Mouse (Mus musculus) lung, postnatal 0 days (tissue): ENCODE measurements around the gene Cyp11a1. TPM values are rescaled to one million over a fixed set of nuclear protein-coding genes. Genes with fewer than 3 reads are reported as not detected.

Experiments used
- ATAC-seq: fragments of 200-750 bp; cut with Nextera tagmentation; 2 replicates; pipeline ENCODE4 v1.8.0; 2017; ENCODE audit warnings: moderate library complexity
- DNase-seq: peaks from one replicate; pipeline ENCODE4 v3.0.0-alpha.2; 2016; ENCODE audit warnings: low spot score
- H3K27ac ChIP-seq: fragments of 300-500 bp; sonication (generic); 2 replicates; pipeline ENCODE4 v1.5.1; 2014; ENCODE audit warnings: antibody characterized with exemption, mild to moderate bottlenecking, low read length, mixed read lengths
- H3K27me3 ChIP-seq: fragments of 300-500 bp; sonication (generic); replicated peaks from 2 replicates; pipeline ENCODE4 v1.6.1; 2014; ENCODE audit warnings: low read length, mixed read lengths; ENCODE audit not compliant: insufficient read depth
- H3K36me3 ChIP-seq: fragments of 300-500 bp; sonication (generic); 2 replicates; pipeline ENCODE4 v1.6.1; 2014; ENCODE audit warnings: low read length, mixed read lengths; ENCODE audit not compliant: insufficient read depth
- H3K4me1 ChIP-seq: fragments of 300-500 bp; sonication (generic); 2 replicates; pipeline ENCODE4 v1.6.1; 2014; ENCODE audit warnings: antibody characterized with exemption, low read depth, low read length, mixed read lengths; ENCODE audit not compliant: insufficient read depth
- H3K4me2 ChIP-seq: fragments of 300-500 bp; sonication (generic); replicated peaks from 2 replicates; pipeline ENCODE4 v1.6.1; 2014; ENCODE audit warnings: low read depth, mild to moderate bottlenecking, low read length, moderate library complexity, mixed read lengths
- H3K4me3 ChIP-seq: fragments of 300-500 bp; sonication (generic); 2 replicates; pipeline ENCODE4 v1.5.1; 2014; ENCODE audit warnings: low read depth, low read length
- H3K9ac ChIP-seq: fragments of 300-500 bp; sonication (generic); replicated peaks from 2 replicates; pipeline ENCODE4 v1.6.1; 2014; ENCODE audit warnings: low read depth, mild to moderate bottlenecking
- H3K9me3 ChIP-seq: fragments of 300-500 bp; sonication (generic); 2 replicates; pipeline ENCODE4 v1.6.1; 2016; ENCODE audit warnings: low read length, mixed read lengths
- CTCF ChIP-seq: IDR thresholded peaks from 2 replicates; pipeline ENCODE4 v1.5.1; 2016; ENCODE audit warnings: antibody characterized with exemption, mild to moderate bottlenecking
- EP300 ChIP-seq: IDR thresholded peaks from 2 replicates; pipeline ENCODE4 v1.6.1; 2016; ENCODE audit warnings: antibody characterized with exemption, mild to moderate bottlenecking, control low read depth
- WGBS: fragments of 180-500 bp; shearing (Covaris S2); extraction: QIAGEN DNeasy Blood & Tissue Kit; methylation state at CpG from one replicate; pipeline ENCODE4 v1.1.7; 2014; 5-methylcytosine and 5-hydroxymethylcytosine counted together
- polyA plus RNA-seq: library from polyadenylated mRNA; unstranded; fragments of >200 nt; fragmentation: Nextera tagmentation; extraction: Ambion mirVana; gene quantifications from 2 replicates; pipeline ENCODE4 v1.2.1, GENCODE M21; 2015

Gene Cyp11a1
- polyA plus RNA-seq, 1 experiment from 2014 or later = 1.2 TPM

GRCm38 (mm10) chr9:57992060-57992459 is 14.2 kb upstream of the Cyp11a1 start:
- no peaks in the 10 kb centered on the region for H3K36me3 ChIP-seq
- no peak overlapping the region for H3K9ac ChIP-seq
- H3K27me3 ChIP-seq = no peaks in the 10 kb centered on the region
- no peaks in the 10 kb centered on the region for H3K9me3 ChIP-seq
- DNase-seq = no peak
- no peak overlapping the region for H3K4me3 ChIP-seq
- TF ChIP-seq CTCF (no peak), EP300 (no peak)
- H3K4me2 ChIP-seq = no peak overlapping the region
- no peaks in the 10 kb centered on the region for H3K4me1 ChIP-seq
- no peak overlapping the region for H3K27ac ChIP-seq
- ATAC-seq = no peak
- WGBS = 80% methylated on average over 3 of the region's 3 CpGs

- no peak for DNase-seq
- Histone ChIP-seq H3K9me3 (no peaks in the 10 kb centered on the region), H3K4me1 (0 out of 2 replicates have a peak, but pooled peaks cover 2% of the 10 kb centered on the region), H3K36me3 (no peaks in the 10 kb centered on the region), H3K9ac (no peak overlapping the region), H3K4me2 (no peak overlapping the region), H3K27ac (peak overlapping the region; percentile 43; the same call in 1 of the 2 replicates), H3K4me3 (no peak overlapping the region), H3K27me3 (no peaks in the 10 kb centered on the region)
- TF ChIP-seq EP300 = no peak
- no peak for TF ChIP-seq CTCF
- 48% methylated on average over 8 of the region's 8 CpGs for WGBS
- peak; percentile 52 for ATAC-seq
Observed at GRCm38 (mm10) chr9:57992781-57993591, 13.2 kb upstream of the Cyp11a1 start.

- ATAC-seq (no peak), DNase-seq (peak; percentile 52)
Observed at GRCm38 (mm10) chr9:57995282-57995681, 10.9 kb upstream of the Cyp11a1 start.

GRCm38 (mm10) chr9:57997511-57998031 is 8.6 kb upstream of the Cyp11a1 start:
- no peak overlapping the region for H3K9ac ChIP-seq
- no peaks in the 10 kb centered on the region for H3K36me3 ChIP-seq
- peak overlapping the region; percentile 23; the same call in 1 of the 2 replicates for H3K4me3 ChIP-seq
- ATAC-seq (no peak), DNase-seq (no peak)
- no peaks in the 10 kb centered on the region for H3K9me3 ChIP-seq
- peak overlapping the region; percentile 45 for H3K4me2 ChIP-seq
- TF ChIP-seq EP300 (no peak), CTCF (no peak)
- 20% methylated on average over 13 of the region's 13 CpGs for WGBS
- H3K4me1 ChIP-seq = 0 out of 2 replicates have a peak, but pooled peaks cover 5% of the 10 kb centered on the region
- no peak overlapping the region for H3K27ac ChIP-seq
- no peaks in the 10 kb centered on the region for H3K27me3 ChIP-seq

More at GRCm38 (mm10) chr9:57995282-57995681, 10.9 kb upstream of the Cyp11a1 start:
- H3K36me3 ChIP-seq = no peaks in the 10 kb centered on the region
- H3K4me1 ChIP-seq = 0 out of 2 replicates have a peak, but pooled peaks cover 5% of the 10 kb centered on the region
- 36% methylated on average over 4 of the region's 4 CpGs for WGBS
- no peak overlapping the region for H3K27ac ChIP-seq
- H3K27me3 ChIP-seq = no peaks in the 10 kb centered on the region
- no peak overlapping the region for H3K9ac ChIP-seq
- no peak overlapping the region for H3K4me2 ChIP-seq
- no peaks in the 10 kb centered on the region for H3K9me3 ChIP-seq
- H3K4me3 ChIP-seq = no peak overlapping the region
- peak; percentile 72 for TF ChIP-seq CTCF
- no peak for TF ChIP-seq EP300

- Histone ChIP-seq H3K9me3 (no peaks in the 10 kb centered on the region), H3K27me3 (no peaks in the 10 kb centered on the region), H3K4me2 (peak overlapping the region; percentile 45), H3K36me3 (no peaks in the 10 kb centered on the region), H3K4me1 (0 out of 2 replicates have a peak, but pooled peaks cover 5% of the 10 kb centered on the region), H3K27ac (no peak overlapping the region), H3K4me3 (peak overlapping the region; percentile 23; the same call in 1 of the 2 replicates), H3K9ac (no peak overlapping the region)
- ATAC-seq (peak; percentile 76), DNase-seq (peak; percentile 85)
- 2% methylated on average over 20 of the region's 20 CpGs for WGBS
- TF ChIP-seq CTCF (peak; percentile 83), EP300 (no peak)
Observed at GRCm38 (mm10) chr9:57998032-57998659, 8.1 kb upstream of the Cyp11a1 start.

GRCm38 (mm10) chr9:57998685-57999084 is 7.5 kb upstream of the Cyp11a1 start:
- Histone ChIP-seq H3K36me3 (no peaks in the 10 kb centered on the region), H3K4me2 (no peak overlapping the region), H3K9ac (no peak overlapping the region), H3K27me3 (no peaks in the 10 kb centered on the region), H3K27ac (no peak overlapping the region), H3K4me3 (no peak overlapping the region), H3K9me3 (no peaks in the 10 kb centered on the region), H3K4me1 (0 out of 2 replicates have a peak, but pooled peaks cover 5% of the 10 kb centered on the region)
- 37% methylated on average over 2 of the region's 2 CpGs for WGBS
- ATAC-seq (peak; percentile 2; the same call in 1 of the 2 replicates), DNase-seq (no peak)
- TF ChIP-seq CTCF (no peak), EP300 (no peak)
